Mouse (Mus musculus) adrenal gland, postnatal 36 days (tissue): ENCODE measurements around the gene Prpf31. TPM values are rescaled to one million over a fixed set of nuclear protein-coding genes. Genes with fewer than 3 reads are reported as not detected.
"Not testable (repeated sequence)": the region's sequence is repeated elsewhere in the genome, so short reads cannot be mapped to it uniquely, and the experiment has no call there.

ENCODE experiments used
- DNase-seq, 2 experiments: peaks; one replicate each; pipeline ENCODE4 v3.0.0; 2021; ENCODE audit warnings: mixed read lengths in 1 of 2
- long read RNA-seq, 2 experiments: library from polyadenylated mRNA; stranded (forward); transcript quantifications; one replicate each; pipeline ENCODE4 v2.0.0; 2021; ENCODE audit warnings: borderline sequencing depth in 2 of 2
- total RNA-seq, 2 experiments: library from RNA; stranded (reverse); gene quantifications; 2 replicates each; pipeline ENCODE4 v1.2.3; 2021

Gene Prpf31
- 10 to 100 TPM; 44.8 to 49.5 TPM for total RNA-seq
- long read RNA-seq, experiment 1, transcript Prpf31-201 (14 exons, 3,144 nt), result major isoform, 87 of 106 reads
- long read RNA-seq, experiment 1, partial matches to known transcripts, result 6 of 106 reads
- long read RNA-seq, experiment 1, other reads (novel, unspliced or antisense), result 9 of 106 reads
- long read RNA-seq, experiment 2, transcript Prpf31-201 (14 exons, 3,144 nt), result major isoform, 14 of 21 reads
- long read RNA-seq, experiment 2, partial matches to known transcripts, result 3 of 21 reads
- long read RNA-seq, experiment 2, other reads (novel, unspliced or antisense), result 3 of 21 reads

GRCm38 (mm10) chr7:3629543-3630477, at the start of gene Prpf31, which contains the start of gene Tfpt:
Prpf31 (plus strand) TSS chr7:3629985.
Tfpt (minus strand) TSS chr7:3629929.
- DNase-seq, result peak; percentile 92

- DNase-seq, result no peak
These were observed 49.8 kb upstream of the Prpf31 start for GRCm38 (mm10) chr7:3580029-3580428.

- no peak for DNase-seq
These were observed 44.0 kb upstream of the Prpf31 start for GRCm38 (mm10) chr7:3585763-3586162.

- no peak for DNase-seq
These were observed 43.5 kb upstream of the Prpf31 start for GRCm38 (mm10) chr7:3586255-3586654.

- no peak for DNase-seq
These were observed 42.5 kb upstream of the Prpf31 start for GRCm38 (mm10) chr7:3587292-3587691.

- peak; percentile 20 to 34 for DNase-seq
These were observed 39.2 kb upstream of the Prpf31 start for GRCm38 (mm10) chr7:3590550-3590949.

- no peak for DNase-seq
These were observed 38.3 kb upstream of the Prpf31 start for GRCm38 (mm10) chr7:3591534-3591933.

GRCm38 (mm10) chr7:3593855-3594254, 35.9 kb upstream of the Prpf31 start:
- no peak for DNase-seq

GRCm38 (mm10) chr7:3594686-3595085, 35.1 kb upstream of the Prpf31 start:
- peak in 1 of 2 experiments; percentile 4 for DNase-seq

- DNase-seq, result peak; percentile 11 to 39
These were observed 34.6 kb upstream of the Prpf31 start for GRCm38 (mm10) chr7:3595146-3595545.

- DNase-seq, result not testable (repeated sequence)
These were observed 32.0 kb upstream of the Prpf31 start for GRCm38 (mm10) chr7:3597755-3598154.

- peak; percentile 56 to 80 for DNase-seq
These were observed 28.7 kb upstream of the Prpf31 start for GRCm38 (mm10) chr7:3601119-3601518.

- no peak for DNase-seq
These were observed 23.0 kb upstream of the Prpf31 start for GRCm38 (mm10) chr7:3606798-3607197.

GRCm38 (mm10) chr7:3607391-3607790, 22.4 kb upstream of the Prpf31 start:
- no peak for DNase-seq

- no peak for DNase-seq
These were observed 21.1 kb upstream of the Prpf31 start for GRCm38 (mm10) chr7:3608668-3609067.

- peak; percentile 39 to 65 for DNase-seq
These were observed 20.7 kb upstream of the Prpf31 start for GRCm38 (mm10) chr7:3609082-3609481.

- DNase-seq, result no peak
These were observed 19.3 kb upstream of the Prpf31 start for GRCm38 (mm10) chr7:3610437-3610836.

GRCm38 (mm10) chr7:3611006-3611405, 18.8 kb upstream of the Prpf31 start:
- DNase-seq, result no peak

GRCm38 (mm10) chr7:3614021-3614420, 15.8 kb upstream of the Prpf31 start:
- DNase-seq, result no peak

- no peak for DNase-seq
These were observed 13.8 kb upstream of the Prpf31 start, which contains the start of gene Oscar for GRCm38 (mm10) chr7:3616057-3616388. Oscar (minus strand) TSS chr7:3616157.

- no peak for DNase-seq
These were observed 13.2 kb upstream of the Prpf31 start for GRCm38 (mm10) chr7:3616389-3617241.
